Mouse (Mus musculus) T-helper 2 cell (primary cell): ENCODE results near the gene Slc35b1.

Experiments
- in situ Hi-C: fragments of 300-600 bp; cut with MboI, MseI; formaldehyde crosslinking; loops from one replicate; pipeline ENCODE4 v1.15.1; 2025; ENCODE audit warnings: high pct_unique_total_duplicates

Gene Slc35b1

DNA sequence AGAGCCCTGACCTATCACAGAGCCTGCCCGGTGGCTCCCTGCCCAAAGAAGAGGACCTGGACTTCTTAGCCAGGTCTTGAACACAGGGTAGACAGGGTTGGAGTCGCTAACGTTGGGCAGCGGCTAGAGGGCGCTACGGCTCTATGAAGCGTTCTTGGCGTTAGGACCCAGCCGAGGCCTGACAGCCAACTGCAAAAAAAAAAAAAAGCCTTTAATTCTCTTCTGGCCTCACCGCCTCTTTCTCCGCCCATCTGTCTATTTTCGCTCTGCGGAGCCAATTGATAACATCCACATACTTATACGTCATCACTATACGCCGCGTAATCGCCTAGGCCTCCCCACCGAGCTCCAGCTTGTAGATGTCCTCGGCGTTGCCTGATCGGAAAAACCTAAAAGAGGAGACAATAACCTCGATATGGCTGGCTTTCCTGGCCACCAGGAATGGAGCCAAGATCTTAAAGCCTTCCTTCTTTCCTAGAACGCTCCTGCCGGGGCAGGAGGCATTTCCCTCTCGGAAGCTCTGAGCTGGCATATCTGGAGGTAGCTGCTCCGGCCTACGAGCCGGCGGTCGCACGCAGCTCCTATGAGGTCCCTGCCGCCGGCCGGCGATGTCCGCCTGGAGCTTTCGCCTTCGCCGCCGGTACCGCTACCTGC lies at the start of gene Slc35b1:
TSS of gene Slc35b1 (plus strand) at position 374 of the 654 bp plus-strand sequence.
- in situ Hi-C loops, result no loop called here

DNA sequence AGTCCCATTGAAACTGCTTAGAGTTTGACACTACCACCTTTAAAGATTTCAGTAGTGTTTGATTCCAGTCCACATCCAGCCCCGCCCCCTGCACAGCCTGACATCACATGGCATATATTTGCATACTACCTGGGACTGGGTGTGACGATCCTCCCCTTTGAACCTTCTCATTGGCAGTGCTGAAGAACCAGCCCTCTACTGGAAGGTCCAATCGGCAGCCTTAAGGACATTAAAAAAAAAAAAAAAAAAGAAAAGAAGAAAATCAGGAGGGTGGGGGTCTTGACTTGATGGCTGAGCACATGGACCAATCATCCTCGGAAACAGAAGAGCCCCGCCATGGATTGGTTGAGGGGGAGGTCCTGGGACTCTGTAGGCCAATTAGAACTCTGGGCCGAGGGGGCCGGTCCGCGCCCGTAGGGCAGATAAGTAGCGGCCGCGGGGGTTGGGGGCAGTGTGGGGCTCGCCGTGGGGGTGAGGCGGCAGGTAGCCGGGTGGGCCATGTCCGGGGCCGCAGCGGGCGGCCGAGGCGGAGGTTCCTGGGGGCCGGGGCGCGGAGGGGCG lies 47.8 kb upstream of the Slc35b1 start, which contains the start of gene Fam117a:
TSS of gene Fam117a (plus strand) at position 451 of the 561 bp plus-strand sequence.
- in situ Hi-C loops, result no loop called here

DNA sequence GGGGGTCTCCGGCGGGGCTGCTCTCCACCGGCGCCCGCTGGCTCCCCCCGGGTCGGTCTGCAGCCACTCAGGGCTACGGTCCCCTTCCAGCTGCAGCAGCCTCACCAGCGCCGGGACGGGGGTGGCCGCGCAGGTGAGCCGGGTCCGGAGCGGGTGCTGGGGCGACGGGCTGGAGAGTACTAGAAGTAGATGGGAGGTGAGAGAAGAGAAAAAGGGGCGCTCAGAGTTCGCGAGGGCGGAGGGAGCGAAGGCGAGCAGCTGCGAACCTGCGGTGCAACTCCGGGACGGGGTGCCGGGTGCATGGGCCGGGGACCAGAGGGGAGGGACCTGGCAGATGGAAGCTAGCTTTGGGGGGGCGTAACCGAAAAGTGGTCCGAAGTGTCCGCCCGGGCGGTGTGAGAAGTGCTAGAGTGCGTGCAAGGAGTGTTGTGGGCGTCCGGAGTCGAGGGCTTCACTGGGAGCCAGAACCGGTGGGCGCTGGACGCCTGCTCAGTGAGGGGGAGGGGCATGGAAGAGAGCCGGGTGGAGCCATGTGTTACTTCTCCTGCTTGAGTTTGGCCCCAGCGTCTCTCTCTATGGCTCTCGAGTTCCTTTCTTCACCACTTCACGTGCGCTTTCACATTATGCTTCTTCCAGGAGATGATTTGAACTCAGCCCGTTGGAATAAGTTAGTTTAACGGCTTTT lies 47.2 kb upstream of the Slc35b1 start:
- in situ Hi-C loops, result no loop called here

DNA sequence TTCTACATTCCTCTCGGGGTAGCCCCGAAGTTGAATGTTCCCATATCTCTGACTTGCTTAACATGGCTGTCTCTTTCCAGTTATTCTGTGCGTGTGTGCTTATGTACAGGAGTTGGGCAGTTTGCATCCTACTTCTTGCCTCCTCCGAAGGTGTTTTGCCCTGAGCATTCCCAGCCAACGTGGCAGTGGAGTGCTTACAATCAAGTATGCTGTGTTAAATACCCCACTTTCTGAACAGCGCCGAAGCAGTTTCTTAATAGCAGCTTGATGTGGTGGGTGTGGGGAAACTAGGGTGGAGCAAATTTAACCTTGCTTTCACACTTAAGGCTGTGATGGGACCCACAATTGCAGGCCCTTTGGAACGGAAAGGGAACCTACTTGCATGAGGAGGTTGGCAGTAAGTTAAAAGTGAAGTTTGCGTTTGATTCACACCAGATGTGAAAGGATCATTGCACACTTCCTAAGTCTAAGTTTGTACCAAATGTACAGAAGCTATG lies 46.6 kb upstream of the Slc35b1 start:
- in situ Hi-C loops, result no loop called here

DNA sequence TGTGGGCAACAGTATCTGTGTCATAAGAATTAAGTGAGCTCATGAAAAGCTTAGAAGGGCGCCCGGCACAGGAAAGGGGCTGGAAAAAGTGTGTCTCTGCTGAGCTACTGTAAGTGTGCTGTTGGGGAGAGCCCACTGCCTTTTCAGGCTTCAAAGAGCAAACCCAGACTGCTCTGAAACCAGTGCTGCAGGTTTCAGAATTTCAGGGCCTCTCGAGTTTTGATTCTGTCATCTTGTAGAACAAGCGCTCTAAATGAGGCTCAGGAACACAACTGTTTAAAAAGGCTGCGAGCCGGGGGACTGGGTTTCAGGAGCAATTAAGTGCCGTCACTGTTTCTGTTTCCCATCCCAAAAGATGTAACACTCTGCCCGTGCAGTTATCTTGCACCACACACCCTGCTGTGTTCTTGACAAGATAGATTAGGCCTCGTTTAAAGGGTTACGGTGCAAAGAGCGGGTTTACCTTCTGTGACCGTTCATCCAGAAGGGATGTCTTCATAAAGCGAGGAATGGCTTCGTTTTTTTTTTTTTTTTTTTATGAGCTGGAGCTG lies 44.9 kb upstream of the Slc35b1 start:
- in situ Hi-C loops, result no loop called here

DNA sequence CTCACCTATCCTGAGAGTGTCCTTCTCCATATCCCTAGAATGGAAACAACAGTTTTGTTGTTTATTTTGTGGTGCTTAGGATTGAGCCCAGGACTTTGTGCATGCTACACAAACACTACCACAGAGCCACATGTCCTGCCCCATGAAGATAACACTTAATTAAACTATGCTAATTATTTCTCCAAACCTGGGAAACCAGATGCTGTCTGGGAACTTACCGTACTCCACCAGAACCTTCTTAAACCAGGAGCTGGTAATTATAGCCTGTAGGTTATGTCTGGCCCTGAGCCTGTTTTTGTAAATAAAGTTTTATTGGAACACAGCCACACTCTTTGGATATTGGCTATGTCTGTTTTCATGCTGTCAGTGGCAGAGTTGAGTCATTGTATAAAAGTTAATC lies 44.2 kb upstream of the Slc35b1 start:
- in situ Hi-C loops, result no loop called here

DNA sequence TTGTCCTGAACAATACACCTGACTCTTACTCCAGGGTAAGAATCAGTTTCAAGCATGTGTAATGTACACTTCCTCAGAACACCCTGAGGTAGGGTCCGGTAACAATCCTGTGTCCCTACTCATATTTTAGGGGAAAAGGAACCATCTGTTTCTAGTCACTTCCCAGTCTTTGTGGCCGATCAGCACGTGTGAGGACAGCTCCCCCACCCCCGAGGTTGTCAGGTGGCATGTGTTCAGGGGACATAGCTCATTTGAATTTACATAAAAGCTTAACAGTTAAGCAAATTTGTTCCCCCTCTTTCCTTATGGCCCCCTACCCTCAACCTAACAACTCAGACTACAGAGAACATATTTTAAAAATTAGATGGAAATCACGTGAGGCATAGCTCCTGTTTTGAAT lies 43.8 kb upstream of the Slc35b1 start:
- in situ Hi-C loops, result no loop called here

DNA sequence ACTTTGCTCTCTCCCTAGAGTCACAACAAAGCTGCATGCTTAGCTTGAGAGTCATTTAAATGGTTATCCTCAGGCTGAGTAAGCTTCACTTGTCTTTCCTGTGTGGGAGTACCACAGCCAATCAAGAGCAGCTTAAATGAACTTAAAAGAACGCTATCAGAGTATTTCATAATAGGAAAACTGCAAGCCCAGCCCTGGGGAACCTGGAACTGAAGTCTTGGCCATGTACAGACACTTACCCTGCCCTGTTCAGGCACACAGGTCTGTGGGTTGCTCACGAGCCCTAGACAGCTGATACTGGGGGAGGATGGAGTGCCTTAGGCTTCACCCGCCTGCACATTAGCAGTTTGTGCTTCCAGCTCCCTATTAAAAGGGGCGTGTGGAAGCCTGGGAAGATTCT lies 41.3 kb upstream of the Slc35b1 start:
- in situ Hi-C loops, result no loop called here

DNA sequence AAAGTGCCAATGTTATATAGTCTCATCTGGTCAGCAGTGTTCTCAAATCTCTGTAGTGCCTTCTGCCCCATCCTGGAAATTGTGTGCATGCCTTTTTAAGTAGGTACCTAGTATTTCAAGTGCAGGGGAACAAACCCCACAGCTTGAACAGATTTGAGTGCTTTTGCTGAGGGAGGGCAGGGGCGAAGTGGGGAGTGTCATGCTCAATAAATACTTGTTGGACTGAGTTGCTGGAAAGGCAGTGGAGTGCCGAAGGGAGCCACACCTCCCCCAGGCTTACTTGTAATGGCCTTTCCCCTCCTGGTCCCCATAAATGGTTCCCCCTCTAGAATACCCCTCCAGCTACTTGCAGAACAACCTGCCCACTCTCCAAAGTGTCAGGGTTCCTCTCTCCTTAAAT lies 40.3 kb upstream of the Slc35b1 start:
- in situ Hi-C loops, result no loop called here

DNA sequence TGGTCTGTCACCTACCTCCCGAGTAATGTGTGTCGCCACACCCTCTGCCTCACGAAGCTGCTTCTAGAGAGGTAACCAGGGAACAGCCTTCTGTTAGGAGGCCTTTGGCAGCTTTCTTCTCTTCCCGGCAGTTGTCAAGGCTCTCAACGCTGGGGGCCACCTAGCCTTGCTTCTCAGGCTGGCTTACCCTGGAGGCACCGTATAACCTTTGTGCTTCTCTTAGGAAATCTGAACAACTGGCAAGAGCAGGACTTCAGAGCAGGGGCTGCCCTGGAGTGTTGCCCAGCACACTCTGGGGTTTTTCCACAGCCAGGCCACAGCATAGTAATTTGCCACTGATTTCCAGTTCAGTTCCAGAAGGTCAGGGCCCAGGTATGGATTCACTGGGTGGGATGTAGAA lies 34.2 kb upstream of the Slc35b1 start:
- in situ Hi-C loops, result no loop called here

DNA sequence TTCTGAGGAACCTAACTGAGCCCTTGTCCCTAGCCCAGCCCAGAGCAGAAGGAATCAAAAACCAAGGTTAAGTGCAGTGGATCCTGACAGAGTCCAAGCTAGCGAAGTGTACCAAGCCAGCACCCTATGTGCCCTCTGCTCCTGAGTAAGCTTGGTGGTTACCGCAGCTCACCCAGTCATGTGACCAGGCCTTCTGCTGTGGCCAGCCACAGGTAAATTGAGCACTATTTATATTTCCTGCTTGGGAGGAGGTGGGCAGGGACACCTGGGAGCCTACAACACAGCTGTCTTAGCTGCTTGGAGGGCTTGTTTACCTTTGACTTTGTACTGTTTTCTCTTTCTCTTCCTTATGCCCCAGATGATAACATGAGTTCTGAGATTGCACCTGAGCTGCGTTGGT lies 33.5 kb upstream of the Slc35b1 start:
- in situ Hi-C loops, result no loop called here

DNA sequence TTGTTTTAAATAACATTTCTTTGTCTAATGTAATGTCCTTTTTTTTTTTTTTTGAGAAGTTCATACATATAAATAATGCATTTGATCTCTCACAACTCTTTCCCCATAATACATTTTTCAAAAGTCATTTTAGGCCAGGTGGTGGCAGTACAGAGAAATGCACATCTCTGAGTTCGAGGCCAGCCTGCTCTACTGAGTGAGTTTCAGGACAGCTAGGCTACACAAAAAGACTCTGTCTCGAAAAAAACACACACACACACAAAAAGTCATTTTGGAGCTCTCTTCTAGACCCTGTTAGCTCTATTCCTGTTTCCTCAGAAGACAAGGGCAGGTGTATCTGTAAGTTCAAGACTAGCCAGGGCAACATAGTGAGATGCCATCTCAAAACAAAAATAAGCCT lies 31.8 kb upstream of the Slc35b1 start:
- in situ Hi-C loops, result no loop called here

DNA sequence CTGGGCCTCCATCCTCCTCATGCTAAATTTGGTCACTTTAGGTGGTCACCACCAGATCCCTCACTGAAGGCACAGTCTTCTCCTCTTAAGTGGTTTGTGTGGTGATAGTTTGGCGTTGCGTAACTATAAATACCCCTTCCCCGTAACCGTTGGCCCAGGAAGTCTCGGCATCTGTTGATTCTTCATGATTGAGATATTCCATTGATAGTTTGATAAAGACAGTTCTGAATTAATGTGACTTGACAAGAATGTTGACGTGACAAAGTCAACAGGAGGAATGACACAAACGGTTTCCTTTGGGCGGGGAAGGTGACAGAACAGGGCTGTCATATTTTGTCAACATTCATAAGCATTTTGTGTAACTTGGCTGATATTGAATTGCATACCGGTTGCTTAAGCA lies 31.3 kb upstream of the Slc35b1 start:
- in situ Hi-C loops, result no loop called here

DNA sequence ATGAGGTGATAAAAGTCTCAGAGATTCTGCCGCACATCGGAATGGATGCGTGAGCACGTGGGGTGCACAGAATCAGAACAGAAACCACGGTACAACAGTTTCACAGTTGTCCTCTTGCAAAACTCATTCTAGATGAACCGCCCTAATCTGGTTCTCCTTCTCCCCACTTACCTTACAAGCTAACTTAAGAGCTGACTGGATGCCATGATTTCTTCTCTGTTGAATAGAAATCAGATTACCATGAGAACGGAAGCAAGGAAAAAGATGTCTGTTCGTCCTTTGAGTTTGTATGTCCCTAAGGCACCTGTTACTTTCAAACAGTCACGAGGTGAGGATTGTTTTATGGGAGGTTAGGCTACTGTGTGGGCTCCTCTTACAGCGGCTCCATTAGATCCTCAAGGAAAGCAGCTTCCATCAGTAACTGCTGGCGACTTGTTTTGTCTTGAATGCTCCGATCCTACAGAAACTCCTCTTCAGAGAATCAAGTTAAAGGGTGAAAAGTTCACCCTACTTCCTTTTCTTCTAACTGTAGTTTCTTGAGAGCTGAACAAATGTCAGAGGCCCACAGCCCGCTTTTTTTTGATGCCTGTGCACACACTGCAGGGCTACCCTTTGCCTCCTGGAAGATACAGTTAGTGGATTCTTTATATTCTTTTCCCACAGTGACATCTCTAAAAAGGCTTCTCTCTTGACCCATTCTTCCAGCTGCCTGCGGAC lies 30.1 kb upstream of the Slc35b1 start:
- in situ Hi-C loops, result no loop called here

DNA sequence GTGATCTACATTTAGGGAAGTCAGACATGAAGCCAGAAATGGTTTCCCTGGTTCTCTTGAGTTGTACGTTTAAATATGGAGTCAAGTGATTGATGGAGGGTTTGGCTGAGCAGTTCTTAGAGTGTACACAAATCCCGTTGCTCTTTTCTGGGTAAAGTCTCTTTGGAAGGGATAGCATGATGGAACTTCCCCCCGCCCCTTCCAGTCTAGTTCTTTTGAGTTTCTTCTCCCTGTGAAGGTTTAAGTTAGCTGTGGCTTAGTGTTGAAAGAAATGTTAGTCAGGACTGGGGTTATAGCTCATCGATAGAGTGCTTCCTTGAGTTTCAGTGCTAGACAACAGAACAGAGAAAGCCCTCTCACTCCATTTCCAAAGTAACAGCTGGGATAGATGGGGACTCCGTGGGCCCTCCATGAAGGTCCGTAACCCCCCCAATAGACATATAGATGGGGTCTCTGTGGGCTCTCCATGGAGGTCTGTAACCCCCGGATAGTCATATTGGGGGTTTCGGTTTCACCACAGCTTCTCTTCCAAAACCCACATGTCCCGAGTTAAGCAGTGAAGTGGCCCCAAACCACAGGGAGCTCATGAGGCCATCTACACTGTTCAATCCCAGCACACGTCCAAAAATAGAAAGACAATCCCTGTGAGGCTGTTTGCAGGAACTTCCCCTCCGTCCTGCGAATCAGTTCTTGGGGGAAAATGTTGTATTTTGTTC lies 29.4 kb upstream of the Slc35b1 start:
- in situ Hi-C loops, result no loop called here

DNA sequence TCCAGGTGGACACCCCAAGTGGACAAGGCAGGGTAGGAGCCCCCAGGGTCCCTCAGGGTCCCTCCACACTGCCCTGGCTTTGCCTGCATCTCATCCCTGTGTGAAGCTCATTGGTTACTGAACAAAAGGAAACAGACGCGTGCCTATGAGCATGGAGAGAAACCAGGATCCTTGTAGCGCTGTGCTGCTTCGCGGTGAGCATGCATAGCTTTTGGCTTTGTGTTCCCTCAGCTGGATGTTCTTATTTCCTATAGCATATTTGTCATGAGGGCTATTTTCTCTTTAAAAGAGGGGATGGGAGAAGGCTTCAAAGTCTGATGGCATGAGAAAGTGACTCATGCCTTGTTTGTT lies 28.9 kb upstream of the Slc35b1 start:
- in situ Hi-C loops, result no loop called here

DNA sequence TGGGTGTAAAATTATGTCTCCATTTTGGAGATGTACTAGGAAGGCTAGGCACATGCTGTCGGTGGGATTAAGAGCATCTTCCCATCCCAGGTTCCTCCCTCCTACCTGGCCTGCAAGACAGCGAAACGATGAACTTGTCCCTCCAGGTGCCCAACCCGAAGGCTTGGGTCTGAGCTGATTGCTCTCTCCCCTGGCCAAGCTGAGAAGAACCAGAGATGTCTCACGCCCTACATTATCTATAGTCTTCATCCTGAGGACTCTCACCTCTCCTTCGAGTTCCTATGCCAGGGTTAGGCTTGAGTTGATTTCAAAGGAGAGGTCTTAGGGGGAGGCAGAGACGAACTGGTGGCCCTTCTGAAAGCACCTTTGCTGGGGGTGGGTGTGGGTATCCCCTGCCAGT lies 28.5 kb upstream of the Slc35b1 start:
- in situ Hi-C loops, result no loop called here

DNA sequence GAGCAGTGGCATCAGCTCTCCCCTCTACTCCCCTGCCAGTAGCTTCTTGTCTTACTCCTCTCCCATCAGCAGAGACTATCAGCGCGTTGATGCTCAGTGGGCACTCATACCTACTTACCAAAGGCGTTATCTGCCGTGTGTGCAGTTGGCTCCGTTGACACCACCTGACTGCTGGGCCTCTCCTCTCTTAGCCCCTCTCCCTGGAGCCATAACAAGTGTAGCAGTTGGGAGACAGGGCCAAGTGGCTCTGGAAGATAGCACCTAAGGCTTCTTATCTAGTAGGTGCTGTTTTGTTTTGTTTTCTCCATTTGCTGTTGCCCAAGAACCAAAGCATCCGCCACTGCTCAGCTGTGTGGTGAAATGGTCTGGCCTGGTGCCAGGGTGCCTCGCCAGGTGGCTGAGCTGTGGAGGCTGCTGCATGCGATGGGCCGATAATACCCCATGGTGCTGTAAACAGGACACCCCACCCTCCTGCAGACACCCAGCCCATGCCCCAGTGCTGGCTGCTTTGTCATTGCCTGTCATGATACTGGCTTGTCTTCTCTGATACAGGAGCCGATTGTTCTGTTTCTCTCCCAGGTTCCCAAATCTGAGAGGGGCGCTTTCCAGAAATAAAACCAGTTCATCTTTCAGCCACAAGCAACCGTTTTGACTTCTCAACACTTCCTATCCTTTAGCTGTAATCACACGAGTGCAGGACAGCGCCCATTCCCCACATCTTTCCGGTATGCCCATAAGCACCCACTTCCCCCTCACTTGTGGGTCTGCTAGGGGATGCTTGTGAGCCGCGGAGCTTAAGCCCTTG lies 27.8 kb upstream of the Slc35b1 start:
- in situ Hi-C loops, result no loop called here

DNA sequence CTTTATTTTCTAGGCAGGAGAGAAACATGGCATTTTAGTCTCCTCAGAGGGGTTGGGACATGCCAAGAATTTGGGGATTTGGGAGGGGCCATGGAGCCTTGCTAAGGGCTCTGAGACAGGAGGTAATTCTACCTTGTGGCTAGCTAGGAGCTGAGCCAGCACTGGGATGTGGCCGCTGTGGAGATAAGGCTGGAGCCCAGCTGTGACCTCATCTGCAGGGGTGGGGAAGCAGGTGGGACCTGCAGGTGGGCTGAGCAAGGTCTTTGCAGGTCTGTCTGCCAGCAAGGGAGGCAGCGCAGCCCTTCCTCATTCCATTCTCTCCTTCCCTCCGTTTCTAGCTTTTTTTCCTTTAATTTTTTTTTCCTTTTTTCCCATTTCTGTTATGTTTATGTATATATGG lies 26.2 kb upstream of the Slc35b1 start:
- in situ Hi-C loops, result no loop called here

DNA sequence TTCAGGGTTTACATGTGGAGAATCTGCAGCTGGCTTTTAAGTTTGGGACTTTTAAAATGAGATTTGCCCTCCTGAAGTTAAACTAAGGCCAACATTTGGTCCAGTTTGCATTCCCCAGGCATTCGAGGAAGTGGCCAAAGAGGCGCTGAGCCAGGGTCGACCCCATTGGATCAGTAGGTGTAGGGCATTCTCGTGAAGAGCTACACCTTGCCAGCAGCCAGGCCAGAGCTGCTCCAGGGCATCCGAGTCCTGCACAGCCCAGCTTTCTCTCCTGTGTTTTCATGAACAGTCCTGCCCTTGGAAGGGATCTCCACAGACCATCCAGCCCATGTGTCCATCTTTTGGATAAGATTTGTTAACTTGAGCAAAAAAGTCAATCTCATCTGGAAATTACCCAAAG lies 20.1 kb upstream of the Slc35b1 start:
- in situ Hi-C loops, result no loop called here

DNA sequence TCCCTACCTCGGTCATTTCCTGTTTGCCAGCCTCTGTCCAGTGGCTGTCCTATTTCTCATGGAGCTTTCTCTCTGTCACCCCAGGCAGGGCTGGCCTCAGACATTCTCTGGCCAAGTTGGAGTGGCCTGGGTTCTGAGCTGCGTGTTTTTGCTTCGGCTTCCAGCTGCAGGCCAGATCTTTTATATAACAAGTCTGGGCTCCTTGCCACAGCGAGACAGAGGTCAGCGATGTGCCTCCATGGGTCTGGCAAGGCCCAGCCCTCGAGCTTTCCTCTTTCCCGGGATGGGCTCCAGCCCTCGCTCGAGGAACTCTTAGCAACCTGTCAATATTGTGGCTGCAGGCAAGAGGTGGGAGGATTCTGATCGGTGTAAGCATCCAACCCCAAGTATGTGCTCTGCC lies 18.9 kb upstream of the Slc35b1 start:
- in situ Hi-C loops, result no loop called here
